Mouse (Mus musculus) ES-E14 (cell line): ENCODE data around the gene Ctdspl2. TPM values are rescaled to one million over a fixed set of nuclear protein-coding genes. Genes with fewer than 3 reads are reported as not detected.

ENCODE experiments used
- DNase-seq: peaks from one replicate; pipeline ENCODE4 v3.0.0-alpha.2; 2013; ENCODE audit warnings: low read depth, low spot score
- H3K27ac ChIP-seq: 2 replicates; pipeline ENCODE4 v1.5.1; 2012; ENCODE audit warnings: low read depth, mild to moderate bottlenecking, low read length, moderate library complexity, mixed read lengths; ENCODE audit not compliant: poor library complexity, insufficient read depth, severe bottlenecking
- H3K36me3 ChIP-seq: 2 replicates; pipeline ENCODE4 v1.6.1; 2012; ENCODE audit warnings: mild to moderate bottlenecking, low read length, moderate library complexity, mixed read lengths; ENCODE audit not compliant: control insufficient read depth, poor library complexity, insufficient read depth, severe bottlenecking
- H3K4me1 ChIP-seq, 2 experiments: fragments of 150-350 bp in 1 of 2; sonication (generic) in 1 of 2; 2 replicates each; pipeline ENCODE4 v1.6.1; 2012; ENCODE audit warnings: low read length in 2 of 2, mild to moderate bottlenecking in 1 of 2, mixed read lengths in 1 of 2; ENCODE audit not compliant: control insufficient read depth in 2 of 2, insufficient read depth in 2 of 2, poor library complexity in 1 of 2
- H3K4me3 ChIP-seq, 2 experiments: fragments of 150-350 bp in 1 of 2; sonication (generic) in 1 of 2; 2 replicates each; pipeline ENCODE4 v1.5.1; 2012; ENCODE audit warnings: low read length in 2 of 2, low read depth in 1 of 2, mild to moderate bottlenecking in 1 of 2, mixed read lengths in 1 of 2; ENCODE audit not compliant: insufficient read depth in 1 of 2, poor library complexity in 1 of 2, severe bottlenecking in 1 of 2
- H3K9ac ChIP-seq: 2 replicates; pipeline ENCODE4 v1.6.1; 2012; ENCODE audit warnings: low read depth, mild to moderate bottlenecking, low read length, mixed read lengths; ENCODE audit not compliant: poor library complexity, insufficient read depth, severe bottlenecking
- H3K9me3 ChIP-seq: fragments of 150-350 bp; sonication (generic); 2 replicates; pipeline ENCODE4 v1.6.1; 2012; ENCODE audit warnings: low read depth, mild to moderate bottlenecking, low read length; ENCODE audit not compliant: control insufficient read depth, insufficient read depth
- CHD2 ChIP-seq: IDR thresholded peaks from 2 replicates; pipeline ENCODE4 v1.6.1; 2014; ENCODE audit warnings: mild to moderate bottlenecking, low read depth, low read length, inconsistent platforms
- HCFC1 ChIP-seq: IDR thresholded peaks from 2 replicates; pipeline ENCODE4 v1.6.1; 2012; ENCODE audit warnings: low read length, inconsistent platforms, borderline replicate concordance; ENCODE audit not compliant: insufficient read depth
- MAFK ChIP-seq: IDR thresholded peaks from 2 replicates; pipeline ENCODE4 v1.6.1; 2014; ENCODE audit warnings: mild to moderate bottlenecking, low read depth, low read length, inconsistent platforms; ENCODE audit not compliant: insufficient read depth
- ZC3H11A ChIP-seq: IDR thresholded peaks from 2 replicates; pipeline ENCODE4 v1.6.1; 2012; ENCODE audit warnings: low read depth, mild to moderate bottlenecking, inconsistent platforms, low read length, borderline replicate concordance
- ZNF384 ChIP-seq: IDR thresholded peaks from 2 replicates; pipeline ENCODE4 v1.6.1; 2012; ENCODE audit warnings: low read depth, low read length, inconsistent platforms
- in situ Hi-C, 2 experiments: fragments of 600-800 bp; cut with MboI; formaldehyde crosslinking; loops; one replicate each; pipeline ENCODE4 v1.15.1; 2025; ENCODE audit warnings: low sequenced_read_pairs in 2 of 2, inconsistent platforms in 1 of 2; ENCODE audit not compliant: unreplicated experiment in 2 of 2
- total RNA-seq: library from RNA; depleted of rRNA; stranded (reverse); fragments of 300-350 nt; gene quantifications from 2 replicates; pipeline ENCODE4 v1.2.3, GENCODE M21; 2012; rRNA removed

The Ctdspl2 gene
- total RNA-seq, 1 experiment = 40.0 TPM

DNA sequence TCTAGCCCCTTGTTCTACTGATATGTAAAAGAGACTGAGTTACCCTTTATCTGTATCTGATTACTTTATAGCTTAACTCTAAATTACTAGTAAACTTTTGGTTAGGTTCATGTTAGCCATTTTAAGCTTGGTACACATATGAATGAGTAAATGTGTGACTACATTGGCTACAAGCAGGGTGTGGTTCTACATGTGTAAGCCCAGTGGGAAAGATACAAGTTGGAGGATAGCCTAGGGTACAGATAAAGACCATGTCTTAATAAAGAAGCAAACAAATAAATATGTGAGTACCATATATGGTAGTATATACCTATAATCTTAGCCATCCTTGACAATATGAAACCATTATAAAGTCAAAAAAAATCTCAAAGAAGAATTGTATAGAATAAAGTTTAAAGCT lies 88.1 kb downstream of the Ctdspl2 start:
- no peaks in the 10 kb centered on the region for H3K4me1 ChIP-seq
- H3K9me3 ChIP-seq = no peaks in the 10 kb centered on the region
- no peak overlapping the region for H3K27ac ChIP-seq
- DNase-seq = no peak
- no peak for TF ChIP-seq CHD2
- TF ChIP-seq HCFC1 = no peak
- no peak for TF ChIP-seq MAFK
- TF ChIP-seq ZC3H11A = no peak
- TF ChIP-seq ZNF384 = no peak
- in situ Hi-C loops = no loop called here
- no peak overlapping the region for H3K4me3 ChIP-seq
- H3K9ac ChIP-seq = no peak overlapping the region
- H3K36me3 ChIP-seq = peaks cover 2% of the 10 kb centered on the region; the same call in 1 of the 2 replicates

DNA sequence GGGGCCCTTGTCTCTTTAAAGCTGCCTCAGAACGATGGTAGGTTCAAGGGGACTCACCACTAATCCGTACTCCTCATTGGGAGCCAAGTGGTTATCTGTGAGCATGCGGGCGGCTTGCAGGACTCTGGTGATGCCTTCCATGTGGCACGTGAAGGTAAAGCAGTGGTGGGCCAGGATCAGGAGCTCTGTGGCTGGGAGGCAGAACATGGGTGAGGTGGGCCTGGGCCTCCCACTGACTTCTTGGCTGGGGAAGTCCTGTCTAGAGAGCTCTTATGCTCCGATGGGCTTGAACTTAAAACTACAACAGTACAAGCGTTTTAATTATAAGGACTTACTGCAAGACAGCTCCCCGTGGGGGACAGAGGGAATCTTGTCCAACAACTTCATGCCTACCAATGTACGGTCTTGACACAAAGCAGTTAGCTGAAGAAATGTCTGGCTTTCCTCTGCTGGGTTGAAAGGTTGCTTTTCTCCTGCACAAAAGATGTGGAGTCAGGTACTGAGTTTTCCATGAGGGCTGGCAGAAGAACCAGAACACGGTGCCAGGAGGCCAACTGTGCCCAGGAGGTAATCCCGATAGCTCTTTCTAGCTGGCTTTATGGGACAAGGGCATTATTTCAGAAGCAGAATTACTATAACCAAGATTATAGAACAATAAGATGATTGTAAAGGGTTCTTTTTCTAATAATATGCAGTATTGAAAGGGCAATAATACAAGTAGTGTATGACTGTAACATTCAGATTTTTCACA lies 103.7 kb downstream of the Ctdspl2 start:
- TF ChIP-seq ZC3H11A (no peak), HCFC1 (no peak)
- Histone ChIP-seq H3K36me3 (peaks cover 25% of the 10 kb centered on the region), H3K4me3 (no peak overlapping the region), H3K9ac (no peak overlapping the region), H3K9me3 (no peaks in the 10 kb centered on the region), H3K4me1 (no peaks in the 10 kb centered on the region), H3K27ac (no peak overlapping the region)
- in situ Hi-C loops = no loop called here
- no peak for DNase-seq

Other genes starting within 250 kb of the Ctdspl2 start
- 4.8 and 8.9 TPM in 2 replicates for gene Frmd5, start 148.9 kb upstream of the Ctdspl2 start, total RNA-seq
- gene Casc4, start 89.0 kb upstream of the Ctdspl2 start, total RNA-seq = 94.5 and 95.8 TPM in 2 replicates
- 0.16 and 0.31 TPM in 2 replicates for gene Mageb3, start 91 bp downstream of the Ctdspl2 start, total RNA-seq
- 15.5 and 17.1 TPM in 2 replicates for gene Eif3j1, start 72.5 kb downstream of the Ctdspl2 start, total RNA-seq
- 15.4 and 18.2 TPM in 2 replicates for gene Spg11, start 162.4 kb downstream of the Ctdspl2 start, total RNA-seq
- gene B2m, start 191.7 kb downstream of the Ctdspl2 start, total RNA-seq = 38.4 and 73.8 TPM in 2 replicates
- gene Trim69, start 204.7 kb downstream of the Ctdspl2 start, total RNA-seq = not detected in 2 replicates
- 1.3 and 2.3 TPM in 2 replicates for gene Patl2, start 230.2 kb downstream of the Ctdspl2 start, total RNA-seq
- 0.53 and 1.9 TPM in 2 replicates for gene Terb2, start 230.3 kb downstream of the Ctdspl2 start, total RNA-seq